Mouse (Mus musculus): ENCODE data around the gene Calml3. TPM values are rescaled to one million over a fixed set of nuclear protein-coding genes. Genes with fewer than 3 reads are reported as not detected.
A peak's percentile ranks its signal among the peaks of the same experiment; 100 is the strongest.

The Calml3 gene
- polyA plus RNA-seq, 1 experiment from 2014 or later, result not detected

DNA sequence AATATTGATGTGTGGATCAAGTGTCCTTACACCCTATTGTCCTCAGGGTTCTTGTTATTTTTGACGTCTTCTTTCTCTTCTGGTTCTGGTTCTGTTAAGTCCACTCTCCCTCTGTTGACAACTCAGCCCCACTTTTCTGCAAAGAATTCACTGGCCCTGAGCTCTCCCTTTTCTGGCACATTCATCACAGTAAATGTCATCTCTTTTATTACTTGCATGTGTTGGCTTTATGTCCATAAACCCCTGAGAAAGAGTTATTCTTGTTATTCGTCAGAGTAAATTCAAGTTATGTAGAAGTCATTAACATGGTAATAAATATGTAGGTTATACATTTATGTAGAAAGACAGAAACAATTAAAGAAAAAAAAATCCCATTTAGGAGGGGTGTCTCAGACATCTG lies 14.6 kb downstream of the Calml3 start:
- no peak overlapping the region for H3K27ac ChIP-seq (ENCODE audit: low read depth, low read length)
- no peaks in the 10 kb centered on the region for H3K4me1 ChIP-seq (replicated peaks; ENCODE audit: control insufficient read depth, insufficient read depth, low read length)
- H3K27me3 ChIP-seq (ENCODE audit: control insufficient read depth, insufficient read depth, low read length), result no peaks in the 10 kb centered on the region
- 80% methylated on average over 2 of the region's 2 CpGs for WGBS
- H3K4me3 ChIP-seq (ENCODE audit: low read depth, low read length), result no peak overlapping the region
- DNase-seq (ENCODE audit: low spot score), result no peak
- no peak for ATAC-seq (ENCODE audit: low FRiP score)
- H3K36me3 ChIP-seq (ENCODE audit: control insufficient read depth, insufficient read depth, low read length), result no peaks in the 10 kb centered on the region
- no peak overlapping the region for H3K4me2 ChIP-seq (replicated peaks; ENCODE audit: low read depth, low read length)
- H3K9ac ChIP-seq (ENCODE audit: low read depth, low read length), result no peak overlapping the region
- H3K9me3 ChIP-seq (ENCODE audit: control insufficient read depth, low read length), result no peaks in the 10 kb centered on the region

DNA sequence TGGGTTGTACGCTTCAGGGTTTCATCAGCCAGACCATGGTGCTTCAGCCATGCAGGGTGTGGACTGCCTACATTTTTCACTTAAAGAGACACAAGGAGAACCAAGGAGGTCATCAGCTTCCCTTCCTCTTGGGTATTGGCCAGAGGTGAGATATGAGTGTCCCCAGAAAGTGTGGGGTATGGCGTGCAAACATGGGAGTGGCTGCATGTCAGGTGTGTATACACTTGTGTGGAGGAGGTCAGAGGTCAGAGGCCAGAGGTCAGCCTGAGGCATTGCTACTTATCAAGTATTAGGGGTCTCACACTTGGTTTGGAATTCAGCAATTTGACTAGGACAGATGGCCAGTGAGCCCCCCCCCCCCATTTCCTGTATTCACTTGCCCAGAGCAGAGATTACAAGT lies 15.5 kb downstream of the Calml3 start:
- ATAC-seq (ENCODE audit: low FRiP score), result no peak
- 85% methylated on average over 2 of the region's 2 CpGs for WGBS

DNA sequence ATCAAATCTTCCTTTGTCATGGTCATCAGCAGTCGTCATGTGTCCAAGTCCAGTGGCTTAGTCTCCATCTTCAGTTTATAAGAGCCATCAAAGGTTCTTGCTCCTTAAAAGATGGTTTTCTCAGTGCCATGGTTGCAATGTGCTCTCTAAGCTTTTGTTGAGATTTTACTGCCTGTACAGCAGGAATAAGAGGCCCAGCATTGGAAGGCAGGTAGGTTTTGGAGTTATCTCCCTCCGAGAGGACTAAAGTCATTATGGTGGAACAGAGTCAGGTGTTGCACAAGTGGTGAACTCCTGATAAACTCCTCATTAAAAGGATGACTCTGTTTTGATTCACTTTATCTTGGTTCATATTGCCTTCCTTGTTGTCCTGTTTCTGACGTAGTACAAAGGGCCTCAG lies 16.5 kb downstream of the Calml3 start:
- Histone ChIP-seq H3K9me3 (ENCODE audit: control insufficient read depth, low read length) (no peaks in the 10 kb centered on the region), H3K4me2 (replicated peaks; ENCODE audit: low read depth, low read length) (no peak overlapping the region), H3K27me3 (ENCODE audit: control insufficient read depth, insufficient read depth, low read length) (no peaks in the 10 kb centered on the region), H3K27ac (ENCODE audit: low read depth, low read length) (no peak overlapping the region), H3K4me1 (replicated peaks; ENCODE audit: control insufficient read depth, insufficient read depth, low read length) (no peaks in the 10 kb centered on the region), H3K9ac (ENCODE audit: low read depth, low read length) (no peak overlapping the region), H3K4me3 (ENCODE audit: low read depth, low read length) (no peak overlapping the region), H3K36me3 (ENCODE audit: control insufficient read depth, insufficient read depth, low read length) (no peaks in the 10 kb centered on the region)
- 89% methylated on average over 3 of the region's 3 CpGs for WGBS
- DNase-seq (ENCODE audit: low spot score) (no peak), ATAC-seq (ENCODE audit: low FRiP score) (no peak)

More for the DNA sequence above, 15.5 kb downstream of the Calml3 start:
- Histone ChIP-seq H3K4me3 (ENCODE audit: low read depth, low read length) (no peak overlapping the region), H3K27ac (ENCODE audit: low read depth, low read length) (no peak overlapping the region), H3K4me1 (replicated peaks; ENCODE audit: control insufficient read depth, insufficient read depth, low read length) (no peaks in the 10 kb centered on the region), H3K9ac (ENCODE audit: low read depth, low read length) (no peak overlapping the region), H3K4me2 (replicated peaks; ENCODE audit: low read depth, low read length) (no peak overlapping the region), H3K27me3 (ENCODE audit: control insufficient read depth, insufficient read depth, low read length) (no peaks in the 10 kb centered on the region), H3K9me3 (ENCODE audit: control insufficient read depth, low read length) (no peaks in the 10 kb centered on the region), H3K36me3 (ENCODE audit: control insufficient read depth, insufficient read depth, low read length) (no peaks in the 10 kb centered on the region)
- no peak for DNase-seq (ENCODE audit: low spot score)

DNA sequence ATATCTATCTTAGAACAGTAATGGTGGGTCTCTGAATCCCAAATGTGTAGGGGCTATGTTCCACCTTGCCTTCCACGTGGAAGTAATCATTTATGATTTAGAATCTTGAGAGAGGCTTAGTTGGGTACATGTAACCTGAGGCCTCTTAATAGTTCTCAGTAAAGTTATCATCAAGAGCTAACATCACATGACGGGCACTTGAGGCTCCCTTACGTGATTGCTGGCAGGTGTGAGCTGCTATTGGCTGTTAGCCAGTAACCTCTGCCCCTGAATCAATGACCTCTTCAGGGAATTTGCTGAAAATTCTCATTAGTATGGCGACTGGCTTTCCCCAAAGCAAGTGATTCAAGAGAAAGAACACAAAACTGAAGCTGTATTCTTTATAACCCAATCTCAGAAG lies 17.0 kb downstream of the Calml3 start:
- H3K4me2 ChIP-seq (replicated peaks; ENCODE audit: low read depth, low read length), result no peak overlapping the region
- H3K4me1 ChIP-seq (replicated peaks; ENCODE audit: control insufficient read depth, insufficient read depth, low read length), result no peaks in the 10 kb centered on the region
- 68% methylated on average over 4 of the region's 4 CpGs for whole genome bisulfite sequencing
- no peaks in the 10 kb centered on the region for H3K9me3 ChIP-seq (ENCODE audit: control insufficient read depth, low read length)
- no peak overlapping the region for H3K4me3 ChIP-seq (ENCODE audit: low read depth, low read length)
- no peak overlapping the region for H3K9ac ChIP-seq (ENCODE audit: low read depth, low read length)
- no peaks in the 10 kb centered on the region for H3K27me3 ChIP-seq (ENCODE audit: control insufficient read depth, insufficient read depth, low read length)
- no peak for DNase-seq (ENCODE audit: low spot score)
- no peak for ATAC-seq (ENCODE audit: low FRiP score)
- H3K36me3 ChIP-seq (ENCODE audit: control insufficient read depth, insufficient read depth, low read length), result no peaks in the 10 kb centered on the region
- H3K27ac ChIP-seq (ENCODE audit: low read depth, low read length), result no peak overlapping the region

DNA sequence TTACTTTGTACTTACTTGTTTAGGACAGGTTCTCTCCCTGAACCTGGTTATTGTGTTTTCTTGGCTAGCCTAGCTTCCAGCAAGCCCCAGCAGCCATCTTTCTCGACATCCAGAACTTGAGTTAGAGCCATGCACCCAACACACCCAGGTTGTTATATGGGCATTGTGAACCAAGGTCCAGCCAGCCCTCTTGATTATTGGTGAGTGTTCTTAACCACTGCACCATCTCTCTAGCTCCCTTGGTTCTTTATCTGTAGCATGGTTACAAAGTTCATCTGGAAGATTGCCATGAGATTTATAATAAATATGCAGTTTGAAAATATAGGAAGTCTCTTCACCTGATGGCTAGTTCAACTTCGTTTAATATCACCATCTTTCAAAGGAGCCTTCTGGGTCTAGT lies 20.5 kb downstream of the Calml3 start:
- no peak overlapping the region for H3K4me3 ChIP-seq (ENCODE audit: low read depth, low read length)
- no peak overlapping the region for H3K27ac ChIP-seq (ENCODE audit: low read depth, low read length)
- no peaks in the 10 kb centered on the region for H3K36me3 ChIP-seq (ENCODE audit: control insufficient read depth, insufficient read depth, low read length)
- no peak overlapping the region for H3K9ac ChIP-seq (ENCODE audit: low read depth, low read length)
- no peaks in the 10 kb centered on the region for H3K27me3 ChIP-seq (ENCODE audit: control insufficient read depth, insufficient read depth, low read length)
- H3K4me1 ChIP-seq (replicated peaks; ENCODE audit: control insufficient read depth, insufficient read depth, low read length), result no peaks in the 10 kb centered on the region
- WGBS, result 85% methylated on average over 2 of the region's 2 CpGs
- ATAC-seq (ENCODE audit: low FRiP score), result no peak
- no peak for DNase-seq (ENCODE audit: low spot score)
- H3K9me3 ChIP-seq (ENCODE audit: control insufficient read depth, low read length), result no peaks in the 10 kb centered on the region
- no peak overlapping the region for H3K4me2 ChIP-seq (replicated peaks; ENCODE audit: low read depth, low read length)

DNA sequence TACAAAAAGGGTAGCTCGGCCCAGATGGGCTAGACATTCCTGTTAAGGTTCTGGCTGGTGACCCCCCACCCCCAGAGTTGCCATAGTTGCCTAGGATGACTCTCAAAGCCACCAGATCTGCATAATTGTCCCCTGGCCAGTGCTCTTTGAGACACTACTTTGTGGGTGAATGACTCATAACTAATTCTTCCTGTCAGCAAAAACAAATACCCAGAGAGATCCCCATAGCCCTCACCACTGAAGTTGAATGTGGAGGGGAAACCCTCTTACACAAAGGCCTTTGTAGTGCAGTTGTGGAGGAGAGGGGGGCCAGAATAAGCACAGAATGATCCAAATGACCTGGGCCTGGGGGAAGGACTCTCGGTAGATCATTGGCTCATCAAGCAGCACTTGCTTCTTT lies 21.6 kb downstream of the Calml3 start:
- H3K4me3 ChIP-seq (ENCODE audit: low read depth, low read length), result no peak overlapping the region
- DNase-seq (ENCODE audit: low spot score) (peak; percentile 18), ATAC-seq (ENCODE audit: low FRiP score) (peak; percentile 63)
- no peak overlapping the region for H3K9ac ChIP-seq (ENCODE audit: low read depth, low read length)
- H3K27me3 ChIP-seq (ENCODE audit: control insufficient read depth, insufficient read depth, low read length), result no peaks in the 10 kb centered on the region
- no peaks in the 10 kb centered on the region for H3K9me3 ChIP-seq (ENCODE audit: control insufficient read depth, low read length)
- no peaks in the 10 kb centered on the region for H3K4me1 ChIP-seq (replicated peaks; ENCODE audit: control insufficient read depth, insufficient read depth, low read length)
- WGBS, result 26% methylated on average over 2 of the region's 2 CpGs
- no peak overlapping the region for H3K27ac ChIP-seq (ENCODE audit: low read depth, low read length)
- H3K36me3 ChIP-seq (ENCODE audit: control insufficient read depth, insufficient read depth, low read length), result no peaks in the 10 kb centered on the region
- no peak overlapping the region for H3K4me2 ChIP-seq (replicated peaks; ENCODE audit: low read depth, low read length)

DNA sequence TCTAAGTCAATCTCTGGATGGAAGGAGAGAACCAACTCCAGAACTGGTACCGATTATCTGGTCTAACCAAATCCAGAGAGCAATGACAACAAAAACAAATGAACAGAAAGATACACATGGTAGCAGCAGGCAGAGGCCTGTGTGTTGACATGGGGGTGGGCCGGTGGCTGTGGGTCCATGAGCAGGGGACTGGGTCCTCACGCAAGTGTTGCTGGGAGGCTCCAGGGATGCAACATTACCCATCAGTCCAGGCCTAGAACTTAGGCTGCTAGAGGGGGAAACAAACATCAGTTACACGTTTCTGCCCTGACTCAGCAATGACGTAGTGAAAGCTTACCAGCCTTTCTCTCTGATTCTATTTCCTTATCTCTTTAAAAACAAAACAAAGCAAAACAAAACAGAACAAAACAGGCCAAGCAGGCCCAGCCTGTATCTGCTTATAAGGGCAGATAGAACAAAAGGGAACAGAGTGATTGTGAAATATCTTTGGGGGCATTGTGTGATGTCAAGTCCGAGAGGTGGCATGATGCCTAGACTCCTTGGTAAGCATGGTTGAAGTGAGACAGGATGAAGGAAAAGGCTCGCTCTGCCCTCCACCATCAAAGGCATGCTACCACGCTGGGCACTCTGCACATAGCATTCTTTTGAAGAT lies 24.4 kb downstream of the Calml3 start:
- Histone ChIP-seq H3K9me3 (ENCODE audit: control insufficient read depth, low read length) (no peaks in the 10 kb centered on the region), H3K27me3 (ENCODE audit: control insufficient read depth, insufficient read depth, low read length) (no peaks in the 10 kb centered on the region)
- 81% methylated on average over 8 of the region's 8 CpGs for WGBS

DNA sequence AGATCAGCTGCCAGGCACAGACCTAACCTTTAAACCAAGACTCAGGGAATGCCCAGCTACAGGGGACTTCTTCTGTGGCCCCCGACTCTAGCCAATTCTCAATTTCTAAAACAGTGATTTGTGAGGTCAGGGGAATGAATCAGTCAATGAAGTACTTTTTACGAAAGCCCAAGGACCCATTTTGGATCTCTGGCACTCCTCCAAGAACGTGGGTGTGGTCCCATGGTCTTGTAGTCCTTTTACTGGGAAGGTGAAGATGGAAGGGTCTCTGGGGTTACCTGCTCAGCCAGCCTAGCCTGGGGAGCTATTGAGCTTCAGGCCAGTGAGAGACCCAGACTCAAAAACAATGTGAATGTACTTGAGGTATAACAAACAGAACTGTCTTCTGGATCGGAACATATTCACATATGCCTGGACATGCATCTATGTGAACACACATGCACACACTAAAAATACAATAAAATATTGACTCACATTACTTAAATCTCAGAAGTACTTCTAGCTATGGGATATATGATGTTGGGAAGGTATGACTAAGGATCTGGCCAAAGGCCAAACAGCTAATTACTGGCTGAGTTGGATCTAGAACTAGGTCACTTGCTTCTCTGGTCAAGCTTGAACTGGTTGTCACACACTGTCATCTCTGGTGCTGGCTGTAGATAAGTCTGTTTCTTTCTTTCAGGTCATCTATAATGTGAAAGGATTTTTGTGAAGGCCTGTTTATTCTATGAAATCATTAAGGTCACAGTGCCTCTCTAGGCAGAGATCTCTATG lies 25.3 kb downstream of the Calml3 start:
- ATAC-seq (ENCODE audit: low FRiP score) (no peak), DNase-seq (ENCODE audit: low spot score) (no peak)
- H3K27me3 ChIP-seq (ENCODE audit: control insufficient read depth, insufficient read depth, low read length), result no peaks in the 10 kb centered on the region
- no peaks in the 10 kb centered on the region for H3K4me1 ChIP-seq (replicated peaks; ENCODE audit: control insufficient read depth, insufficient read depth, low read length)
- H3K9me3 ChIP-seq (ENCODE audit: control insufficient read depth, low read length), result no peaks in the 10 kb centered on the region
- no peak overlapping the region for H3K9ac ChIP-seq (ENCODE audit: low read depth, low read length)
- H3K4me2 ChIP-seq (replicated peaks; ENCODE audit: low read depth, low read length), result no peak overlapping the region
- no peaks in the 10 kb centered on the region for H3K36me3 ChIP-seq (ENCODE audit: control insufficient read depth, insufficient read depth, low read length)
- H3K27ac ChIP-seq (ENCODE audit: low read depth, low read length), result no peak overlapping the region
- 88% methylated on average over 4 of the region's 4 CpGs for WGBS
- H3K4me3 ChIP-seq (ENCODE audit: low read depth, low read length), result no peak overlapping the region

More for the DNA sequence above, 24.4 kb downstream of the Calml3 start:
- Histone ChIP-seq H3K36me3 (ENCODE audit: control insufficient read depth, insufficient read depth, low read length) (no peaks in the 10 kb centered on the region), H3K27ac (ENCODE audit: low read depth, low read length) (no peak overlapping the region), H3K4me1 (replicated peaks; ENCODE audit: control insufficient read depth, insufficient read depth, low read length) (no peaks in the 10 kb centered on the region), H3K4me3 (ENCODE audit: low read depth, low read length) (no peak overlapping the region), H3K9ac (ENCODE audit: low read depth, low read length) (no peak overlapping the region), H3K4me2 (replicated peaks; ENCODE audit: low read depth, low read length) (no peak overlapping the region)
- ATAC-seq (ENCODE audit: low FRiP score) (no peak), DNase-seq (ENCODE audit: low spot score) (no peak)
